Comparison of ENCODE assay signal across 14 mouse cellular contexts in genomic region chr9:118953465-118954194, GRCm38 (mm10). TPM values are rescaled to one million over a fixed set of nuclear protein-coding genes. Genes with fewer than 3 reads are reported as not detected.
DNase-seq lines count a peak whose midpoint lies in the region; ATAC-seq lines count a peak whose summit lies in the region.
"Had no signal": no experiment of that assay in that cellular context is flagged by ENCODE, and none has a peak within 500 bp of the region (broad histone marks: within the 10 kb centered on the region; RNA-seq: fewer than 3 reads in every experiment).

No protein-coding gene starts in this region.

- intact Hi-C loops in left cerebral cortex, postnatal 14 days (cut with DNase I), result no loop called here

- no peak for DNase-seq in frontal cortex, postnatal 25 days (ENCODE audit: low spot score in 2 of 2)
- peak; percentile 43 to 85 for DNase-seq in left cerebral cortex, postnatal 14 days (ENCODE audit: low spot score in 2 of 2)
- DNase-seq in left cerebral cortex, adult 11 months (ENCODE audit: low spot score), result no peak
- peak; percentile 73 for DNase-seq in brain, adult 2 months (ENCODE audit: low read depth, low spot score)
- peak; percentile 74 for DNase-seq in telencephalon, adult 2 months (ENCODE audit: low read depth, low spot score)
- no peak for DNase-seq in embryo, embryonic 9.5 days (ENCODE audit: extremely low spot score)
- DNase-seq: cerebellum, adult 18-20 months; cerebellum, adult 9-11 months; cerebellum, postnatal 36 days; gastrocnemius, postnatal 36 days; heart, adult 11 months; heart, postnatal 36 days had no signal

- ATAC-seq in frontal cortex, adult (ENCODE audit: low TSS enrichment), result peak; percentile 66
- ATAC-seq: forebrain, embryonic 16.5 days had no signal

RNA-seq across cellular contexts. Expression of gene Ctdspl, which starts 27.4 kb away (rescaled TPM):
- total RNA-seq in left cerebral cortex, postnatal 14 days (2021), result 10 to 100 TPM; 31.5 to 36.6 TPM

Comparison
In these comparisons a context has a peak if more than half of its experiments do, and no peak if none do; other contexts are left out.
1. DNase-seq: peak in left cerebral cortex, postnatal 14 days (2 of 2), brain, adult 2 months (single experiment) and telencephalon, adult 2 months (single experiment); none in frontal cortex, postnatal 25 days (0 of 2), left cerebral cortex, adult 11 months (single experiment) and embryo, embryonic 9.5 days (single experiment).